Mouse (Mus musculus) activated CD4-positive, CD25-positive, alpha-beta regulatory T cell, adult 4 months (primary cell): Measurements from ENCODE around the gene Gsta1. TPM values are rescaled to one million over a fixed set of nuclear protein-coding genes. Genes with fewer than 3 reads are reported as not detected.
"Not testable (repeated sequence)": the region's sequence is repeated elsewhere in the genome, so short reads cannot be mapped to it uniquely, and the experiment has no call there.

Experiments
- ATAC-seq: one replicate; pipeline ENCODE4 v1.8.0; 2017
- polyA plus RNA-seq, 2 experiments: library from polyadenylated mRNA; unstranded; fragments of 100-300 nt; shearing (Covaris generic); gene quantifications; one replicate each; pipeline ENCODE4 v1.2.1; 2017

Gsta1 gene
- polyA plus RNA-seq, 2 experiments from 2014 or later: not detected

DNA sequence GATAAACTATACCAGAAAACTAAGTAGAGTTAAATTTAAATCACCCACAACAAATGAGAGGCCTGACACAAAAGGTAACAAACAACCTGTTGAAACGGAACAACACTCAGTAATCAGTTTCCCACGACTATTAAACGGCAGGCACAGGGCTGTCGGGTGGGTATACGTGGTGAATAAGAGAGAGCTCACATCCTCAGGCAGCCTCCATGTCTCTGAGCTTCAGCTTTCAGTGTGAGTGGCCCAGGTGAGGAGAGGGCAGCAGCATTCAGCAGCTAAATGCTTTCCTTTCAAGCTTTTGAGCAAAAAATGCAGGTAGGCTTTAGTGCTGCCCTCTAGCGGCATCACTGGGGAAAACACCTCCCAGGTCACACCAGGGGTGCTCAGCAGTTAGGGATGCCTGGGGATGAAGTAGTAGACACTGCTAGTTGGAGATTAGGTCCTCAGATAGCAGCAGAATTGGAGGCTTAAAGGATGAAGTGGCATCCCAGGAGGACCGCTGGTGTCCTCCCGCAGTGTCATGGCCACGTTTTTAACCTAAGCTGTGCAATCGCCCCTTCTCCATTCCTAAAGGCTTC lies 2.8 kb downstream of the Gsta1 start:
- ATAC-seq: not testable (repeated sequence)

DNA sequence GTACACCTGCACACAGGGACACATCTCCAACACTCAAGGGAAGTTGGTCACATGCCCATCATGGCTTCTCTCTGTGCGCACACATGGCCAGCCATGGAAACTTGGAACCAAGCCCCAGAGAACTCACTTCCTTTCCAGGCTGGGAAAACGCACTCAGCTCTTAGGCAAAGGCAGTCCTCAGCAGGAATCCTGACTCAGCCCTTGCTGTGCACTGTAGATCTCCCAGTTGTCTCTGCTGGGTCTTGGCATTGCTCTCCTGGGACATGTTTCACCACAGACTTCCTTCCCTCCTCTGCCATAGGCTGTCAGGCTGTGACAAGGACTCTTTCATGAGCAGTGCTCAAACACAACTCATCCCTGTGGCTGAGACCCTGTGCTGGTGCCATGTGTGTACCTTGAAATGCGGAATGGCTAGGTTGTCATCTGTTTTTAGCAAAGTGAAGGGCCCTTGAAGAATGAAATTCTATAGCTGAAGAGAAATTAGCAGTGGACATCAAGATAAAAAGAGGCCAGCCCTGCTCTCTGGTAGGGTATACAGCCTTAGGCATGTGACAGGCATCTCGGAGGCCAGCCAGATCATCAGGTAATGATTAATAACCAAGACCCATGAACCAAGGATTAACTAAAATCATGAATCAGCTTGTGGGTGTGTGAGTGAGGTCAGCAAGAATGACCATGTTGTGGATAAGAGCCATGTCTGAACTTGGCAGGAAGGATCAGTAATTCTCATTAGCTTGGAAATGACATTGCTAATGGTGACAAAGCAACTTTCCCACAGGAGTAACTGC lies 25.4 kb downstream of the Gsta1 start:
- not testable (repeated sequence) for ATAC-seq

DNA sequence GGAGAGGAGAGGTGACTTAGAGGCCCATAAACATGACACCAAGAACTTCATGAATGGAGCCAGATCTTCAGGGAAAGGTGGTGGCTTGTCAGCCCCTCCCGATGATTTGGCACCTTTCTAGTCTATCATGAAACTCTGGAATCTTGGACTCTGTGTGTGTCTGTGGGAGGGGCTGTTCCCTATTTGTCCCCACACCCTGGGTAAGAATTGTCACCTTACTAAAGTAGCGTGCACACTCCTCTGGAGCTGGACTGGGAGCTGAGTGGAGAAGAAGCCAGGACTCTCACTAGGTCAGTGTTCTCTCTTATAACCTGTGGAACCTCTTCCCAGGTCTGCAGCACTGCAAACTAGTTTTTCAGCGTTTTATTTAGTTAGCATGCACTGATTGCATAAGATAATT lies 26.5 kb downstream of the Gsta1 start, which contains the start of gene Gm3776:
Gene Gm3776 (plus strand): TSS at position 216 of the 400 bp plus-strand sequence.
- not testable (repeated sequence) for ATAC-seq

DNA sequence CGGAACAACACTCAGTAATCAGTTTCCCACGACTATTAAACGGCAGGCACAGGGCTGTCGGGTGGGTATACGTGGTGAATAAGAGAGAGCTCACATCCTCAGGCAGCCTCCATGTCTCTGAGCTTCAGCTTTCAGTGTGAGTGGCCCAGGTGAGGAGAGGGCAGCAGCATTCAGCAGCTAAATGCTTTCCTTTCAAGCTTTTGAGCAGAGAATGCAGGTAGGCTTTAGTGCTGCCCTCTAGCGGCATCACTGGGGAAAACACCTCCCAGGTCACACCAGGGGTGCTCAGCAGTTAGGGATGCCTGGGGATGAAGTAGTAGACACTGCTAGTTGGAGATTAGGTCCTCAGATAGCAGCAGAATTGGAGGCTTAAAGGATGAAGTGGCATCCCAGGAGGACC lies 29.2 kb downstream of the Gsta1 start:
- ATAC-seq: peak; percentile 71

DNA sequence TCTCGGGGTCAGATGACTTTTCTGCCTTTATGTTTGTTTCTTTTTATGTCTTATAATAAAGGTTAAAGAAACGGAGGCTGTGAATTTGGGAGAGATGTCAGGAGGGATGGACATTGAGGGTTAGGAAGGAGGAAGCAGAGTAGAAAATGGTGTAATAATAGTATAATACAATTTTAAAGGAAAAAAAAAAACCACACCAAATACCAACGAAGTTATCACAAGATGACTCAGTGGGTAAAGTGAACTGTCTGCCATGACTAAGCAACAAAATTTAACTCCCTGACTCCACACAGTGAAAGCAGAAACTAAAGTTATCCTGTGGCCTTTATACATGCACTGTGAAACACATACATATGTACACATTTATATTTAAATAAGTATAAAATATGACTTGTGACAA lies 40.5 kb downstream of the Gsta1 start:
- ATAC-seq: not testable (repeated sequence)

DNA sequence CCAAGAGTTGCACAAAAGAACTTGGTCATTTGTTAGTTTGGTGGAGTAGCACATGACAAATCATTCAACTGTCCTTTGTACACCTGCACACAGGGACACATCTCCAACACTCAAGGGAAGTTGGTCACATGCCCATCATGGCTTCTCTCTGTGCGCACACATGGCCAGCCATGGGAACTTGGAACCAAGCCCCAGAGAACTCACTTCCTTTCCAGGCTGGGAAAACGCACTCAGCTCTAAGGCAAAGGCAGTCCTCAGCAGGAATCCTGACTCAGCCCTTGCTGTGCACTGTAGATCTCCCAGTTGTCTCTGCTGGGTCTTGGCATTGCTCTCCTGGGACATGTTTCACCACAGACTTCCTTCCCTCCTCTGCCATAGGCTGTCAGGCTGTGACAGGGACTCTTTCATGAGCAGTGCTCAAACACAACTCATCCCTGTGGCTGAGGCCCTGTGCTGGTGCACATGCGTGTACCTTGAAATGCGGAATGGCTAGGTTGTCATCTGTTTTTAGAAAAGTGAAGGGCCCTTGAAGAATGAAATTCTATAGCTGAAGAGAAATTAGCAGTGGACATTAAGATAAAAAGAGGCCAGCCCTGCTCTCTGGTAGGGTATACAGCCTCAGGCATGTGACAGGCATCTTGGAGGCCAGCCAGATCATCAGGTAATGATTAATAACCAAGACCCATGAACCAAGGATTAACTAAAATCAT lies 51.7 kb downstream of the Gsta1 start:
- not testable (repeated sequence) for ATAC-seq

DNA sequence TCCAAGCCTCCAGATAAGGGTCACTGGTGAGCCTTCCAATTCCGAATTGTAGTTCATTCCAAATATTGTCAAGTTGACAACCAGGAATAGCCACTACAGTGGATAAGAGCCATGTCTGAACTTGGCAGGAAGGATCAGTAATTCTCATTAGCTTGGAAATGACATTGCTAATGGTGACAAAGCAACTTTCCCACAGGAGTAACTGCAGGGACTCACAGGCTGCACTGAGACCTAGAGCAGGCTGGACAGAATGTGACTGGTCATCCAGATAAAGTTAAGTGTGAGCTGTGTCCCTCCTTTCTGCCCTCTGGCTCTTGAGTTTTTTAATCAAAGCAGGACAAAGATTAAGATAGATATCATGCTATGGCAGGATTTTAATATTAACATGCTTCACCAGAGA lies 58.6 kb downstream of the Gsta1 start:
- not testable (repeated sequence) for ATAC-seq

DNA sequence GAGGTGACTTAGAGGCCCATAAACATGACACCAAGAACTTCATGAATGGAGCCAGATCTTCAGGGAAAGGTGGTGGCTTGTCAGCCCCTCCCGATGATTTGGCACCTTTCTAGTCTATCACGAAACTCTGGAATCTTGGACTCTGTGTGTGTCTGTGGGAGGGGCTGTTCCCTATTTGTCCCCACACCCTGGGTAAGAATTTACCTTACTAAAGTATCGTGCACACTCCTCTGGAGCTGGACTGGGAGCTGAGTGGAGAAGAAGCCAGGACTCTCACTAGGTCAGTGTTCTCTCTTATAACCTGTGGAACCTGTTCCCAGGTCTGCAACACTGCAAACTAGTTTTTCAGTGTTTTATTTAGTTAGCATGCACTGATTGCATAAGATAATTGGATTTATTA lies 59.3 kb downstream of the Gsta1 start, which contains the start of gene Gm10639:
Gene Gm10639 (plus strand): TSS at position 201 of the 400 bp plus-strand sequence.
- not testable (repeated sequence) for ATAC-seq

Other genes starting within 250 kb of the Gsta1 start
- gene Gcm1, start 178.7 kb upstream of the Gsta1 start, polyA plus RNA-seq: under 1 TPM in 1 of 2 experiments, not detected in 1; 0.21 TPM
- gene Fbxo9, start 121.6 kb upstream of the Gsta1 start, polyA plus RNA-seq: 10 to 100 TPM; 18.0 to 20.3 TPM
- 1 to 10 TPM; 8.1 to 9.5 TPM for gene Ick, start 121.5 kb upstream of the Gsta1 start, polyA plus RNA-seq
- 10 to 100 TPM; 22.3 to 23.5 TPM for gene Gsta4, start 47.9 kb upstream of the Gsta1 start, polyA plus RNA-seq
- not detected for gene Gm3776, start 26.5 kb downstream of the Gsta1 start, polyA plus RNA-seq
- gene Gm10639, start 59.3 kb downstream of the Gsta1 start, polyA plus RNA-seq: not detected
- not detected for gene Omt2a, start 84.1 kb downstream of the Gsta1 start, polyA plus RNA-seq
- not detected for gene Omt2b, start 96.9 kb downstream of the Gsta1 start, polyA plus RNA-seq
- not detected for gene Gsta2, start 125.1 kb downstream of the Gsta1 start, polyA plus RNA-seq
- gene Dppa5a, start 137.5 kb downstream of the Gsta1 start, polyA plus RNA-seq: not detected
- under 1 TPM in 1 of 2 experiments, not detected in 1; 0.16 TPM for gene Ooep, start 148.1 kb downstream of the Gsta1 start, polyA plus RNA-seq
- gene Ddx43, start 165.1 kb downstream of the Gsta1 start, polyA plus RNA-seq: 1 to 10 TPM; 2.7 to 3.1 TPM
- 1 to 10 TPM; 2.6 to 3.4 TPM for gene Cgas, start 212.6 kb downstream of the Gsta1 start, polyA plus RNA-seq
- gene Mto1, start 217.6 kb downstream of the Gsta1 start, polyA plus RNA-seq: 10 to 100 TPM; 11.6 to 14.8 TPM
- not detected for gene Gm17324, start 218.1 kb downstream of the Gsta1 start, polyA plus RNA-seq